Mouse (Mus musculus) limb, embryonic 11.5 days (tissue): ENCODE data around the gene Fzr1. TPM values are rescaled to one million over a fixed set of nuclear protein-coding genes. Genes with fewer than 3 reads are reported as not detected.

Experiments
- ATAC-seq: fragments of 200-750 bp; cut with Nextera tagmentation; 2 replicates; pipeline ENCODE4 v1.8.0; 2017; ENCODE audit warnings: low read depth; ENCODE audit not compliant: insufficient number of reproducible peaks, low FRiP score, low TSS enrichment
- DNase-seq: peaks from one replicate; pipeline ENCODE4 v3.0.0-alpha.2; 2015; ENCODE audit warnings: low spot score
- H3K27ac ChIP-seq: fragments of 300-500 bp; sonication (generic); replicated peaks from 2 replicates; pipeline ENCODE4 v1.5.1; 2014; ENCODE audit warnings: low read depth, mild to moderate bottlenecking, low read length
- H3K27me3 ChIP-seq: fragments of 300-500 bp; sonication (generic); 2 replicates; pipeline ENCODE4 v1.6.1; 2014; ENCODE audit warnings: mild to moderate bottlenecking, low read length, mixed read lengths; ENCODE audit not compliant: control insufficient read depth, insufficient read depth
- H3K36me3 ChIP-seq: fragments of 300-500 bp; sonication (generic); 2 replicates; pipeline ENCODE4 v1.6.1; 2014; ENCODE audit warnings: mild to moderate bottlenecking, low read length, moderate library complexity, mixed read lengths; ENCODE audit not compliant: control insufficient read depth, insufficient read depth
- H3K4me1 ChIP-seq: fragments of 300-500 bp; sonication (generic); 2 replicates; pipeline ENCODE4 v1.6.1; 2014; ENCODE audit warnings: low read length, mixed read lengths; ENCODE audit not compliant: control insufficient read depth, insufficient read depth
- H3K4me2 ChIP-seq: fragments of 300-500 bp; sonication (generic); 2 replicates; pipeline ENCODE4 v1.6.1; 2014; ENCODE audit warnings: low read depth, mild to moderate bottlenecking, moderate library complexity; ENCODE audit not compliant: severe bottlenecking
- H3K4me3 ChIP-seq: fragments of 300-500 bp; sonication (generic); 2 replicates; pipeline ENCODE4 v1.5.1; 2014; ENCODE audit warnings: low read depth, low read length
- H3K9ac ChIP-seq: fragments of 300-500 bp; sonication (generic); 2 replicates; pipeline ENCODE4 v1.6.1; 2014; ENCODE audit warnings: mild to moderate bottlenecking, low read length
- H3K9me3 ChIP-seq: fragments of 300-500 bp; sonication (generic); 2 replicates; pipeline ENCODE4 v1.6.1; 2016; ENCODE audit warnings: low read length; ENCODE audit not compliant: control insufficient read depth
- WGBS: fragments of 180-500 bp; shearing (Covaris S2); extraction: QIAGEN DNeasy Blood & Tissue Kit; methylation state at CpG from one replicate; pipeline ENCODE4 v1.1.7; 2014; 5-methylcytosine and 5-hydroxymethylcytosine counted together
- polyA plus RNA-seq: library from polyadenylated mRNA; unstranded; fragments of >200 nt; fragmentation: Nextera tagmentation; extraction: Ambion mirVana; gene quantifications from 2 replicates; pipeline ENCODE4 v1.2.1, GENCODE M21; 2014

Fzr1 gene
- polyA plus RNA-seq, 1 experiment from 2014 or later, result 119 TPM

DNA sequence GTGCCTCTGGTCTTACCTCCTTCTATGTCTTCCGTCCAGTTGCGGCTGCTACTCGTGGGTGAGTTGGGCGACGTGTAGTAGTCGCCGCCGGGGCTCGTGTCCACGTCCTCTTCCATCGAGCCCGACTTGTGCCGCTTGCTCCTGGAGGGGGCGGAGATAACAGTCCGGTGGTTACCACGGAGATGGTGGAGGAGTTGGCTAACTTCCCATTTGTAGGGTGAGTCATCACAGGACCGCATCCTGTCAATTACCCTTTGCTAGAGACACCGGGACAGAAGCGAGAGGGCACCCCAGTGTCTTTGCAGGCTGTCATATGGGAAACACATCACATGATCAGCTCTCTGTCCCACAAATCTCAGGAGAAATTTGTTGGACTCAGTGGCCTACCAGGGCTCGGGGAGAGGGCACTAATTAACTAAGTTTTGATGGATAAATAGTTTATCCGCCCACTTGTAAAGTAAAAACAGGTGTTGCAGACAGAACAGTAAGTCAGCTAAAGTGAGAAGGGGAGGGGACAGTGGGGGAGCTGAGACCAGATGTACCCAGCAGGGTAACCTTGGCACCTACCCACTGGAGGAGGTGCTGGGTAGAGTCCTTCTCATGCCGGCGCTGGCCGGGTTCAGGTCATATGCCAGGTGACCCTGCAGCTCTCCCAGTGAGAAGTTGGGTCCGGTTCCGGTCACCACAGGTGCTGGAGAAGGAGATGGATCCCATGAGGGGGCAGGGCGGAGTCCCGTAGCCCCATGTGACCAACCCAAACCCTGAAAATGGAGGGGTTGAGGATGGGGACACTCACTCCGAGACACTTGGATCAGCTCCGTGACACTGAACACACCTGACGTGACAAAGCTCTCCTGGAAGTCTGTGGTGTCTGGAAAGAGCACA is 29.5 kb upstream of the Fzr1 start:
- H3K4me1 ChIP-seq, result peaks cover 52% of the 10 kb centered on the region

DNA sequence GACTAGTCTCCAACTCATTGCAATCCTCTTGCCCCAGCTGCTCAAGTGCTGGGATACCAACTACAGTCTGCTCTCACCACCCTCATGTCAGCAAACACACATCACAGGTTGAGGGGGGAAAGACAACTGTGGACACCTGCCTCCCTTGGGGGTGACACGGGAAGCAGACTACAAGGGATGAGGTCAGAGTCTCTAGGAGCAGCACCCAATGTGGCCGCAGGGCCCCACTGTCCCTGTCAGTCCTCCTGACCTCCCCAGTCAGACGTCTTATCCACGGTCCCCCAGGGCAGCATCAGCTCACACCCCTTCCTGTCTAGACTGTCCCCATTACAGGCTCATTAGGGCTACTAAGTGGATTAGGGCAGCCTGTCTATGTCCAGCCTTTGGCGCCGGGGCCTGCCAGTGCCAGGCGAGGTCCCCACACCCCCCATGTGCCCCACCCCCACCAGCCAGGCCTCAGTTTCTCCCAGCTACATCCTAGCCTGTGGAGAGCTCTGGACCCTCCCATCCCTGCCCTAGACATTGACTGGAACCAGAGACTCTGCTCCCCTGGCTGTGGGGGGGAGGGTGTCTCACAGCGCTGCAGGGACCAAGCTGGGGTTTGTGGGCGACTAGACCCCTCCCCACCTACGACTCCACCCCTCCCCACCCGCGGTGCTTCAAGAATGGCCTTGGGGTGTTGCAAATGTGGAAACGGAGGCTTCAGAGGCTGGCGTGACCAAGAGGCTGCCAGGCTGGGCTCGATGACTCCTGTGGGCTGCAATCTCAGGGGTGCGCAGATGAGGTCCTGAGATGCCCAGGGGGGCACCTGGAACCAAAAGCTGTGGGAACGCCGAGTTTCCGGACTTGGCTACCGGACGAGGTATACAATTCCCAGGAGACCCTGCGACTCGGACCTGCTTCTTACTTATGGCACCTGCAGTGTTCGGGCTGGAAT is 28.5 kb upstream of the Fzr1 start:
- Histone ChIP-seq H3K36me3 (0 out of 2 replicates have a peak, but pooled peaks cover 2% of the 10 kb centered on the region), H3K9me3 (no peaks in the 10 kb centered on the region), H3K4me3 (peak overlapping the region; percentile 1), H3K4me2 (peak overlapping the region; percentile 39), H3K27me3 (peaks cover 11% of the 10 kb centered on the region; the same call in 1 of the 2 replicates), H3K4me1 (peaks cover 62% of the 10 kb centered on the region), H3K9ac (0 out of 2 replicates have a peak overlapping the region, but pooled peaks have one; percentile 30), H3K27ac (no peak overlapping the region; the same call in 1 of the 2 replicates)
- WGBS, result 20% methylated on average over 24 of the region's 24 CpGs
- no peak for DNase-seq
- no peak for ATAC-seq

More for the DNA sequence above, 29.5 kb upstream of the Fzr1 start:
- Histone ChIP-seq H3K9ac (no peak overlapping the region), H3K4me3 (peak overlapping the region; percentile 1; the same call in 1 of the 2 replicates), H3K36me3 (0 out of 2 replicates have a peak, but pooled peaks cover 2% of the 10 kb centered on the region), H3K27me3 (peaks cover 11% of the 10 kb centered on the region; the same call in 1 of the 2 replicates), H3K27ac (no peak overlapping the region), H3K4me2 (peak overlapping the region; percentile 39; the same call in 1 of the 2 replicates), H3K9me3 (no peaks in the 10 kb centered on the region)
- DNase-seq (peak; percentile 67), ATAC-seq (no peak)
- WGBS, result 18% methylated on average over 31 of the region's 31 CpGs

DNA sequence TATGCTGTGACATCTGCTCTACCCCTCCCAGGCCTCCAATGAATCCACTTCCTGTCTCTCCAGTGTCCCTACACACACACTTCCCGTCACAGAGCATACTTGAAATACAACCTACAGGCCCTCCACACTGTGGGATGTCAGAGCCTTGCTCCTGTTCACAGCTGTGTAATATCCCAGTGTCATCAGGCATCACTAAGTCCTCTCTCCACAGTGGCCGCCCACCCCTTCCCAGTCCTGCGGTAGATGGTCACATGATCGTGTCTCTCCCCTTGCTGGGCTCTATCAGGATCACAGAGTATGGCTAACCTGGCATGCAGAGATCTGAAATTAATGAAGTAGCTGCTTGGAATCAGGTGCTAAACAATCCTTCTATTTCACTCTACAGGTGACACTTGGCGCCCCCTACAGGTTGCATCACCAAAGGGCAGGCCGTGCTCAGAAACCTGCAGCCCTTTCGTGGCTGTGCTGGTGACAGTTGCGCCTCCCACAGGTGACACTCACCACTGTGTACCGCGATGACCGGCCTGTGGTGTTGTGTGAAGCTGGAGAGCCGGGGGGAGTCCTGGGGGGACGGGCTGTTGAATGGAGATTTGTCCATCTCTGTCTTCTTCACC is 27.4 kb upstream of the Fzr1 start:
- no peak overlapping the region for H3K9ac ChIP-seq
- peak overlapping the region; percentile 5; the same call in 1 of the 2 replicates for H3K4me3 ChIP-seq
- H3K27ac ChIP-seq, result no peak overlapping the region
- DNase-seq, result peak; percentile 74
- H3K9me3 ChIP-seq, result no peaks in the 10 kb centered on the region
- H3K4me1 ChIP-seq, result peaks cover 68% of the 10 kb centered on the region
- ATAC-seq, result no peak
- no peak overlapping the region for H3K4me2 ChIP-seq
- WGBS, result 33% methylated on average over 13 of the region's 13 CpGs
- 0 out of 2 replicates have a peak, but pooled peaks cover 4% of the 10 kb centered on the region for H3K36me3 ChIP-seq
- H3K27me3 ChIP-seq, result peaks cover 11% of the 10 kb centered on the region; the same call in 1 of the 2 replicates

DNA sequence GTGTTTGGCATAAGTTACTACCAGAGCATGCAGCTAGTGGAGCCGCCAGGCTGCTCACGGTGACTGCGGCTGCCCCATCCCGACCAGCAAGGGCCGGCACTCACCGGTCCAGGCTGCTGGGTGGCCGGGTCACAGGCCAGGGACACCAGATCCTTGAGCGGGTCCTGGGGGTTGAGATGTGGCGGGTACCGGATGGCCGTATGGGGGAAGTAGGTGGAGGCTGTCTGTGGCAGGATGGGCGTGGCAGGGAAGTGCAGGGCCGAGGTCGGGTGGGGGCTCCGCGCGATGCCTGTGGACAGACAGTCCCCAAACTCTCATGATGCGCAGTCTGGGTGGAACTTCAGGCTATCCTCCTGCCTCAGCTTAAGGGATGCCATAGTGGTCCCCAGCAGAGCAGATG is 26.4 kb upstream of the Fzr1 start:
- H3K9me3 ChIP-seq, result no peaks in the 10 kb centered on the region
- no peak overlapping the region for H3K4me2 ChIP-seq
- DNase-seq (no peak), ATAC-seq (no peak)
- H3K27me3 ChIP-seq, result peaks cover 15% of the 10 kb centered on the region; the same call in 1 of the 2 replicates
- H3K36me3 ChIP-seq, result 0 out of 2 replicates have a peak, but pooled peaks cover 7% of the 10 kb centered on the region
- 51% methylated on average over 18 of the region's 18 CpGs for WGBS
- H3K27ac ChIP-seq, result no peak overlapping the region
- no peak overlapping the region for H3K9ac ChIP-seq
- H3K4me1 ChIP-seq, result peaks cover 68% of the 10 kb centered on the region
- no peak overlapping the region for H3K4me3 ChIP-seq

DNA sequence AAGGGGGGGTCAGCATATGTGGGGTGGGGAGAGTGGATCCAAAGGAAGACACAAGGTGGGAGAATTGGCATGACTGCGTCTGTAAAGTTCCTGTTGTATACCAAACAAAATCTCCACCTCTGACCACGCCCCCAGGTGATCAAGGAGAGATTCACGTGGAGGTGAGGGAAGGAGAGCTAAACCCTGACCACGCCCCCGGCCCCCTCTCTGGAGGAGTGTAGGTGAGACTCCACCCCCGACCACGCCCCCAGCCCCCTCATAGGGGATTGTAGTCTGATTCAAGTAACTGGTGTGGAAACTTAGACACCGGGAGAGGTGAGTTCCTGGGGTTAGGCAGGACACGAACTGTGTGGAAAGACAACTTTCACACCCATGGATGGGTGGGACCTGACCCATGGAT is 25.8 kb upstream of the Fzr1 start:
- Histone ChIP-seq H3K36me3 (peaks cover 11% of the 10 kb centered on the region; the same call in 1 of the 2 replicates), H3K9me3 (no peaks in the 10 kb centered on the region), H3K4me1 (peaks cover 61% of the 10 kb centered on the region), H3K27me3 (peaks cover 15% of the 10 kb centered on the region; the same call in 1 of the 2 replicates), H3K4me3 (no peak overlapping the region), H3K9ac (no peak overlapping the region), H3K4me2 (no peak overlapping the region), H3K27ac (no peak overlapping the region; the same call in 1 of the 2 replicates)
- WGBS, result 11% methylated on average over 9 of the region's 9 CpGs
- DNase-seq, result no peak
- ATAC-seq, result no peak

DNA sequence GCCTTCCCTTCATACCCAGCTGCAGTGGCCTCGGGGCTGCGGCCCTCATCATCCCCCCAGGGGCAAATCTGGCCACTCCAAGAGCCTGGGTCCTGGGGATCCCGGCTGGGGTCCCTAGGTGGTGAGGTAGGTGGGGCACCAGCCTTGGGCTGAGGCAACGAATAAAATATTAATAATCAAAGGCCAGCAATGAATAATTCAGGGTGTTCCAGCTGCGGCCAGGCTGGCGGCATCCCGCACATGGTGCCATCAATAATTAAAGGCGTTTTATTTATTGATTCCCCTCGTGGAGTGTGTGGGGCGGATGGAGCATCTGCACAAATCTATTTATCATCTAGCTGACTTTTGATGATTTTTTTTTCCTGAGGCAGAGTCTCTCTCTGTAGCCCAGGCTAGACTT is 25.2 kb upstream of the Fzr1 start:
- peak overlapping the region; percentile 17 for H3K9ac ChIP-seq
- ATAC-seq (no peak), DNase-seq (no peak)
- H3K36me3 ChIP-seq, result peaks cover 11% of the 10 kb centered on the region; the same call in 1 of the 2 replicates
- H3K27ac ChIP-seq, result no peak overlapping the region; the same call in 1 of the 2 replicates
- no peak overlapping the region for H3K4me2 ChIP-seq
- WGBS, result 55% methylated on average over 10 of the region's 10 CpGs
- peaks cover 56% of the 10 kb centered on the region for H3K4me1 ChIP-seq
- no peaks in the 10 kb centered on the region for H3K9me3 ChIP-seq
- peaks cover 15% of the 10 kb centered on the region; the same call in 1 of the 2 replicates for H3K27me3 ChIP-seq
- H3K4me3 ChIP-seq, result no peak overlapping the region

DNA sequence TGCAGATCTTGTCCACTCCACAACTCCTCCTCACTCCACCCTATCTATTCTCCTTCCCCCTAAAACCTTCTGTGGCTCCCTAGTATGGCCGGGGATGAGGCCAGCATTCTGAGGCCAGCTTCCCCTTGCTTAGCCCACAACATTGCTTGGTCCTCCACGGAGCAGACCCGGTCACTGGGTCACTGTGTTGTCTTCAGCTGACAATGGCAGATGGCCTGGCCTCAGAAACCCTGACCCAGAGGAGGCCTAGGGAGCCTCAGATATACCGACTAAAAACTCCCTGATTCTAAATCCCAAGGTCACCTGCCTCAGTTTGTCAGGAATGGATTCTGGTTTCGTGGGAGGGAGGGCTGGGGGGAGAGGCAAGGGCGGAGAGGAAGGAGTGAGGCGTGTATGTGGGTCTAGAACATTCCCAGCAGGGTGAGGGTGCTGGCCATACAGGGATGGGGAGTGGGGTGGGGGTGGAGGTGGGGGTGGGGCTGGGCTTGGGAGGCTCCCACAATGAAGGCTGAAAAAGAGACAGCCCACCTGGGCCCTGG is 24.0 kb upstream of the Fzr1 start:
- H3K4me2 ChIP-seq, result peak overlapping the region; percentile 32; the same call in 1 of the 2 replicates
- H3K4me3 ChIP-seq, result 0 out of 2 replicates have a peak overlapping the region, but pooled peaks have one; percentile 5
- peak overlapping the region; percentile 47 for H3K9ac ChIP-seq
- ATAC-seq (peak; percentile 7; the same call in 1 of the 2 replicates), DNase-seq (no peak)
- H3K4me1 ChIP-seq, result peaks cover 45% of the 10 kb centered on the region
- H3K36me3 ChIP-seq, result peaks cover 13% of the 10 kb centered on the region; the same call in 1 of the 2 replicates
- H3K9me3 ChIP-seq, result no peaks in the 10 kb centered on the region
- H3K27me3 ChIP-seq, result peaks cover 9% of the 10 kb centered on the region; the same call in 1 of the 2 replicates
- H3K27ac ChIP-seq, result peak overlapping the region; percentile 90
- WGBS, result 24% methylated on average over 7 of the region's 7 CpGs
